Mouse (Mus musculus) liver, embryonic 11.5 days (tissue): ENCODE data around the gene Yju2. TPM values are rescaled to one million over a fixed set of nuclear protein-coding genes. Genes with fewer than 3 reads are reported as not detected.

Experiments used
- ATAC-seq: fragments of 200-750 bp; cut with Nextera tagmentation; replicated peaks from 2 replicates; pipeline ENCODE4 v1.8.0; 2017; ENCODE audit warnings: moderate number of reproducible peaks, mild to moderate bottlenecking, moderate TSS enrichment, moderate library complexity; ENCODE audit not compliant: low FRiP score
- DNase-seq: peaks from one replicate; pipeline ENCODE4 v3.0.0-alpha.2; 2017; ENCODE audit warnings: low spot score
- H3K27ac ChIP-seq: fragments of 300-500 bp; sonication (generic); 2 replicates; pipeline ENCODE4 v1.5.1; 2014; ENCODE audit warnings: mild to moderate bottlenecking, low read depth, low read length, control low read depth
- H3K27me3 ChIP-seq: fragments of 300-500 bp; sonication (generic); replicated peaks from 2 replicates; pipeline ENCODE4 v1.6.1; 2014; ENCODE audit warnings: low read length, mixed read lengths; ENCODE audit not compliant: control insufficient read depth, insufficient read depth
- H3K36me3 ChIP-seq: fragments of 300-500 bp; sonication (generic); 2 replicates; pipeline ENCODE4 v1.6.1; 2014; ENCODE audit warnings: mild to moderate bottlenecking, low read length, moderate library complexity, mixed read lengths; ENCODE audit not compliant: control insufficient read depth, insufficient read depth
- H3K4me1 ChIP-seq: fragments of 300-500 bp; sonication (generic); replicated peaks from 2 replicates; pipeline ENCODE4 v1.6.1; 2014; ENCODE audit warnings: low read length, mixed read lengths; ENCODE audit not compliant: control insufficient read depth, insufficient read depth
- H3K4me2 ChIP-seq: fragments of 300-500 bp; sonication (generic); 2 replicates; pipeline ENCODE4 v1.6.1; 2014; ENCODE audit warnings: mild to moderate bottlenecking, control low read depth, moderate library complexity
- H3K4me3 ChIP-seq: fragments of 300-500 bp; sonication (generic); 2 replicates; pipeline ENCODE4 v1.5.1; 2014; ENCODE audit warnings: low read depth, low read length, control low read depth
- H3K9ac ChIP-seq: fragments of 300-500 bp; sonication (generic); 2 replicates; pipeline ENCODE4 v1.6.1; 2014; ENCODE audit warnings: low read depth, low read length, control low read depth
- H3K9me3 ChIP-seq: fragments of 300-500 bp; sonication (generic); 2 replicates; pipeline ENCODE4 v1.6.1; 2016; ENCODE audit warnings: low read length, inconsistent platforms, mixed read lengths; ENCODE audit not compliant: control insufficient read depth
- WGBS: fragments of 180-500 bp; shearing (Covaris S2); extraction: QIAGEN DNeasy Blood & Tissue Kit; methylation state at CpG from one replicate; pipeline ENCODE4 v1.1.7; 2014; 5-methylcytosine and 5-hydroxymethylcytosine counted together
- polyA plus RNA-seq: library from polyadenylated mRNA; unstranded; fragments of >200 nt; fragmentation: Nextera tagmentation; extraction: Ambion mirVana; gene quantifications from 2 replicates; pipeline ENCODE4 v1.2.1, GENCODE M21; 2014

Yju2 gene
- polyA plus RNA-seq, 1 experiment from 2014 or later, result 20.9 TPM

DNA sequence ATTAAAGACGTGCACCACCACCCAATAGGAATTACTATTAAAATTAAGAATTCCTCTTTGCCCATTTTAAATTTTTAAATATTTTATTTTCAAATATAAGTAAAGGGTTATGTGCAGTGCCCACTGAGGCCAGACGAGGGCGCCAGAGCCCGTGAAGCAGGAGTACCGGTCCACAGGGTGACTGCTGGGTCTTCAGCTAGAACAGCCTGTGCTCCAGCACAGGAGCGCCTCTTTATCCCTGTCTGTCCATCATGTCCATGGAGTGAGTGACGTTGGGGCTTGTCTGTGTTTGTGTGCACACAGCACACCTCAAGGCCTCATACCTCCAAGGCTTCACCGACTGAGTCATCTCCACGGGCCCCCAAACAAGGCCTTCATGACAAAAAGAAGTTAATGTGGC, 1.7 kb upstream of the Yju2 start:
- DNase-seq, result peak; percentile 72
- whole genome bisulfite sequencing, result 15% methylated on average over 9 of the region's 9 CpGs
- Histone ChIP-seq H3K27ac (no peak overlapping the region), H3K9me3 (no peaks in the 10 kb centered on the region), H3K4me1 (peaks cover 21% of the 10 kb centered on the region), H3K27me3 (peaks cover 3% of the 10 kb centered on the region; the same call in 1 of the 2 replicates), H3K4me2 (no peak overlapping the region), H3K4me3 (no peak overlapping the region), H3K9ac (no peak overlapping the region), H3K36me3 (peaks cover 6% of the 10 kb centered on the region; the same call in 1 of the 2 replicates)
- no peak for ATAC-seq

DNA sequence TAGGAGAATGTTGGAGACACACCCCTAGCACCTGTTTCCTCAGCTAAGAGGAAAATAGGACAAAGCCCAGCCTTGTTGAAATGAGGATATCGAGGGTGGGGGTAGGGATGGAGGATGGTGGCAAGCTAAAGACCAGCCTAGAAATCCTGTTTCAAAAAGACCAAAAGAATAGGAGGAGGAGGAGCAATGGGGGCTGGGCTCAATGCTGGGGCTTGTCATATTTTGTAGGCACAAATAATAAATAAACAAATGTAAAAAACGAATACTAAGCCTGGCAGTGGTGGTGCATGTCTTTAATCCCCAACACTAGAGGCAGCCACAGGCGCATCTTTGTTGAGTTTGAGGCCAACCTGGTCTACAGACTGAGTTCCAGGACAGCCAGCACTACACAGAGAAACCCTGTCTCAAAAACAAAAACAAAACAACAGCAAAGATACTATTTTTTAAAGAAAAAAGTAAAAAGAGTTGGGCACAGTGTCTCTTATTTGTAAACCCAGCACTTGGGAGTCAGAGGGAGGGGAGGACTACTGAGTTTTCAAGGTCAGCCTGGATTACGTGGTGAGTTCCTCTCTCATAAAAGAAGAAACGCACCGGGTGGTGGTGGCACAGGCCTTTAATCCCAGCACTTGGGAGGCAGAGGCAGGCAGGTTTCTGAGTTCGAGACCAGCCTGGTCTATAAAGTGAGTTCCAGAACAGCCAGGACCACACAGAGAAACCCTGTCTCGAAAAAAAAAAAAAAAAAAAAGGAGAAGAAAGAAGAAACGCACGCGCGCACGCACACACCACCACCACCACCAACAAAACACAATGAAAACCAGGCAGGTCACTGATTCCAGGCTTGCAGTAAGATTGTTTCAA, 944 bp upstream of the Yju2 start:
- Histone ChIP-seq H3K4me3 (peak overlapping the region; percentile 64), H3K4me2 (peak overlapping the region; percentile 82), H3K36me3 (peaks cover 9% of the 10 kb centered on the region; the same call in 1 of the 2 replicates), H3K27me3 (peaks cover 3% of the 10 kb centered on the region; the same call in 1 of the 2 replicates), H3K4me1 (peaks cover 21% of the 10 kb centered on the region), H3K27ac (peak overlapping the region; percentile 94; the same call in 1 of the 2 replicates), H3K9ac (peak overlapping the region; percentile 83), H3K9me3 (no peaks in the 10 kb centered on the region)
- DNase-seq (no peak), ATAC-seq (no peak)
- WGBS, result 77% methylated on average over 12 of the region's 13 CpGs

DNA sequence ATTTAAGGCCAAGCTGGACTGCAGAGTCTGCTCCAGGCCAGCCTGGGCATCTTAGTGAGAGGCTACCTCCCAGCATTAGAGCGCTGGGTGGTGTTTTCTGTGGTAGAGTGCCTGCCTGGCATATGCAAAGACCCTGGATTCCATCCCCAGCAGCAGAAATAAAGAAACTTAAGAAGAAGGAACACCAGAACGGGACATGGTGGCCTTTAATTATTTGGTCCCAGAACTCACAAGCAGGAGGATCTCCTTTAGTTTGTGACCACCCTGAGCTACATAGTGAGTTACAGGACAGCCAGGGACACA, 364 bp upstream of the Yju2 start:
- peaks cover 21% of the 10 kb centered on the region for H3K4me1 ChIP-seq
- WGBS, result 29% methylated on average over 2 of the region's 2 CpGs

DNA sequence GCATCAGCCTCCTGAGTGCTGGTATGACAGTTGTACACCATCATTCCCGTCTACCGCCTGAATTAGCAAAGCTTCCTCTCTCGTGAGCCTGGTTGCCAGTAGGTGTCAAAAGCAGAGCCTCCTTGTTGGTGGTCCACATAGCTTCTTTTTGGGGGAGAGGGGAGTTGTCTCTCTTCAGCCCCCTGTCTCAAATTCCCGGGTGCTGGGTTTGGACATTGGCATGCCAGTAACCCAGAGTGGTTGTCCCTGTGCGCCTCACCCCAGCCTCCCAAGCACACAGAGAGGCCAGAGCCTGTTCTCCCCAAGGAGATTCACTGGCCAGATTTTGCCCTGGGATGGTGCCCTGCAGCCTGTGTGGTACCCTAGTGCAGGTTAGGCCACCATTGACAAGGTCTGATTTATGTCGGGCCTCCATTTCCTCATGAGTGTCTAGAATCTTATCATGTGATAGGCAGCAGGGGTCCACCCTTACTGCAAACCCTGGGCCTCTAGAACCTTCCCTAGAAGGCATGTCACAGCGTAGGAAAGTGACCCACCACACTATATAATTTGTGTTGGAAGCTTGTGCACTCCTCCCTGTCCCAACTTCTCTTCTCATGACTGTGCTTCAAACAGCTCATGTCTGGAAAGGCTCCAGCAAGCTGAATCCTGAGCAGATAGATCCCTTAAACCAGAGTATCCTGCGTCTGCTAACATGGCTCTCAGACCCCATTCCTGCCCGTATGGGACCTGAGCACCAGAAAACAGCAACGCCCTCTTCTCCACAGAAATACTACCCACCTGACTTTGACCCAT, 1.2 kb downstream of the Yju2 start:
- Histone ChIP-seq H3K4me1 (peaks cover 21% of the 10 kb centered on the region), H3K4me3 (peak overlapping the region; percentile 64), H3K9me3 (no peaks in the 10 kb centered on the region), H3K4me2 (peak overlapping the region; percentile 82), H3K9ac (peak overlapping the region; percentile 40; the same call in 1 of the 2 replicates), H3K27me3 (no peaks in the 10 kb centered on the region), H3K36me3 (peaks cover 14% of the 10 kb centered on the region; the same call in 1 of the 2 replicates), H3K27ac (peak overlapping the region; percentile 94; the same call in 1 of the 2 replicates)
- no peak for ATAC-seq
- WGBS, result 74% methylated on average over 10 of the region's 10 CpGs
- DNase-seq, result peak; percentile 31

More for the DNA sequence above, 364 bp upstream of the Yju2 start:
- Histone ChIP-seq H3K9ac (peak overlapping the region; percentile 83), H3K9me3 (no peaks in the 10 kb centered on the region), H3K27me3 (peaks cover 3% of the 10 kb centered on the region; the same call in 1 of the 2 replicates), H3K36me3 (peaks cover 9% of the 10 kb centered on the region; the same call in 1 of the 2 replicates), H3K4me2 (peak overlapping the region; percentile 82), H3K4me3 (peak overlapping the region; percentile 64), H3K27ac (peak overlapping the region; percentile 94; the same call in 1 of the 2 replicates)
- DNase-seq (no peak), ATAC-seq (no peak)

DNA sequence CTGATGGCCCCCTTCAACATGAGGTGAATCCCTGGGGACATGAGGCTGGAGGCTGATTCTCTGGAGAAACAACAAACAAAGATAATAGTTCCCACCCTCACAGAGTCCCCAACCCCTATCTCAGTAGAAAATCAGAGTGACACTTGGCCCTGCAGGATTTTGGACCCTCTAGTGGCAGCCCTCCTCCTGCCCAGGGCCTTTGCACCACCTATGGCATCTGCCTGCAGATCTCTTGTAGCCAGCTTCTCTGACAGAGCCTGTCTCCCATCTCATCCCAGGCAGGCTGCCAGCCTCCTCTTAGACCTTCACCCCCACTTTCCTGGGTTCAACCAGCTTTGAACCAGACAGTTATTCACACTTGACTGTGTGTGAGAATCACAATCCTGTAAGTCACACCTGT, 1.9 kb downstream of the Yju2 start:
- DNase-seq, result peak; percentile 15
- Histone ChIP-seq H3K9ac (no peak overlapping the region), H3K4me2 (no peak overlapping the region), H3K4me3 (no peak overlapping the region), H3K27ac (no peak overlapping the region), H3K9me3 (no peaks in the 10 kb centered on the region), H3K36me3 (peaks cover 17% of the 10 kb centered on the region; the same call in 1 of the 2 replicates), H3K4me1 (peaks cover 21% of the 10 kb centered on the region), H3K27me3 (no peaks in the 10 kb centered on the region)
- ATAC-seq, result no peak

DNA sequence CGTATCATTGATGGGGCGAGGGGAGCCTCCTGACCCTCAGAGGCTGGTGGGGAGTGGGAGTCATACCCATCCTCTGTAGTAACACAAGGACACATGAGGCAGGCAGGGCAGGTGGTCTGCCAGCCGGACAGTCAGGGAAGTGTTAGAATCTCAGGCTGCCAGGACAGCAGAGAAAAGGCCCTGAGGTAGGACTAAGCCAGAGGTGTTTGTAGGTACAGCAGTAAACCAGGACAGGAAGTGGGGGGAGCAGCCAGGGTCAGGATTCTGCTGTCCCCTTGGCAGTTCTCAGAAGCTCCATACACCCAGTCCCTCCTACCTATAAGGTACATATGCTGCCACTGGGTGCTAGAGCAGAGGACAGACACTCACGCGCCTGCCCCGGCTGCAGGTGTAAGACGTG, 2.7 kb downstream of the Yju2 start:
- ATAC-seq, result no peak
- Histone ChIP-seq H3K36me3 (peaks cover 23% of the 10 kb centered on the region; the same call in 1 of the 2 replicates), H3K27ac (no peak overlapping the region), H3K4me1 (peaks cover 15% of the 10 kb centered on the region), H3K9ac (no peak overlapping the region), H3K4me2 (no peak overlapping the region), H3K27me3 (no peaks in the 10 kb centered on the region), H3K4me3 (no peak overlapping the region), H3K9me3 (no peaks in the 10 kb centered on the region)
- DNase-seq, result no peak
- 92% methylated on average over 7 of the region's 7 CpGs for WGBS

DNA sequence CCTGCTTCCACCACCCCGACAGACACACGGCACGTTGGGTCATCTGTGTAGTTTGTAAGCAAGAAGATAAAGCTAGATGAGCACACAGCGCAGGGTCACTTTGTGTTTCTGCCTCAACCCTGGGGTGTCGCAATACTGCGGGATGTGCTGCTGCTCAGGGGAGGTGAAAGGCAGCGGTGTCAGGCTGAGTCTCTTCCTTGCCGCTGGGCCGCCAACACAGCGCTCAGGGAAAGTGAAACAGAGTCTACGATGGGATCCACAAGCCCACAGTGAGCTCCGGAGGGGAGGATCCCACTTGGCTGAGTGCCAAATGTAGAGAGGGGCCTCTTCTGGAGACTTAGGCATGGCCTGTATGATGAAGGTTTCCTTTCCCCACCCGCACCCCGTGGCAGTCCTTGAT, 4.3 kb downstream of the Yju2 start:
- peaks cover 11% of the 10 kb centered on the region for H3K4me1 ChIP-seq
- H3K27me3 ChIP-seq, result no peaks in the 10 kb centered on the region
- 78% methylated on average over 14 of the region's 14 CpGs for WGBS
- ATAC-seq (no peak), DNase-seq (no peak)
- peaks cover 33% of the 10 kb centered on the region; the same call in 1 of the 2 replicates for H3K36me3 ChIP-seq
- no peak overlapping the region for H3K27ac ChIP-seq
- H3K9me3 ChIP-seq, result no peaks in the 10 kb centered on the region
- H3K4me3 ChIP-seq, result no peak overlapping the region
- H3K4me2 ChIP-seq, result no peak overlapping the region; the same call in 1 of the 2 replicates
- no peak overlapping the region for H3K9ac ChIP-seq

DNA sequence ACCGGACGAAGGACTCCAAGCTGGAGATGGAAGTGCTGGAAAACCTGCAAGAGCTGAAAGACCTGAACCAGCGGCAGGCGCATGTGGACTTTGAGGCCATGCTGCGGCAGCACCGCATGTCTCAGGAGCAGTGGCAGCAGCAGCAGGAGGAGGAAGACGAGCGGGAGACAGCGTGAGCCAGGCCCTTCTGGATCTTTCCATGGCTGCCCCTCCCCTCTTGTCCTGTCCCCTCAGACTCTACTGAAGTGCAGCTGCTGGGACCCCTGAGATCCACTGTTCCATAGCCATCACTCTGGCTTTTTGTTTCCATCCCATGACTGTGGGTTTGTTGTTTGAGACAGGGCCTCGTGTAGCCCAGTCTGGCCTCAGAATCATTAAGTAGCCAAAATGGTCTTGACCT, 5.6 kb downstream of the Yju2 start:
- peaks cover 8% of the 10 kb centered on the region for H3K4me1 ChIP-seq
- no peak overlapping the region for H3K4me3 ChIP-seq
- no peaks in the 10 kb centered on the region for H3K9me3 ChIP-seq
- peaks cover 33% of the 10 kb centered on the region; the same call in 1 of the 2 replicates for H3K36me3 ChIP-seq
- WGBS, result 86% methylated on average over 10 of the region's 10 CpGs
- no peak overlapping the region for H3K9ac ChIP-seq
- peaks cover 4% of the 10 kb centered on the region for H3K27me3 ChIP-seq
- H3K4me2 ChIP-seq, result no peak overlapping the region
- DNase-seq (no peak), ATAC-seq (no peak)
- no peak overlapping the region for H3K27ac ChIP-seq
